Mouse (Mus musculus): ENCODE measurements around the gene Dapk1. TPM values are rescaled to one million over a fixed set of nuclear protein-coding genes. Genes with fewer than 3 reads are reported as not detected.

Gene Dapk1
- polyA plus RNA-seq, 1 experiment = 33.2 TPM

DNA sequence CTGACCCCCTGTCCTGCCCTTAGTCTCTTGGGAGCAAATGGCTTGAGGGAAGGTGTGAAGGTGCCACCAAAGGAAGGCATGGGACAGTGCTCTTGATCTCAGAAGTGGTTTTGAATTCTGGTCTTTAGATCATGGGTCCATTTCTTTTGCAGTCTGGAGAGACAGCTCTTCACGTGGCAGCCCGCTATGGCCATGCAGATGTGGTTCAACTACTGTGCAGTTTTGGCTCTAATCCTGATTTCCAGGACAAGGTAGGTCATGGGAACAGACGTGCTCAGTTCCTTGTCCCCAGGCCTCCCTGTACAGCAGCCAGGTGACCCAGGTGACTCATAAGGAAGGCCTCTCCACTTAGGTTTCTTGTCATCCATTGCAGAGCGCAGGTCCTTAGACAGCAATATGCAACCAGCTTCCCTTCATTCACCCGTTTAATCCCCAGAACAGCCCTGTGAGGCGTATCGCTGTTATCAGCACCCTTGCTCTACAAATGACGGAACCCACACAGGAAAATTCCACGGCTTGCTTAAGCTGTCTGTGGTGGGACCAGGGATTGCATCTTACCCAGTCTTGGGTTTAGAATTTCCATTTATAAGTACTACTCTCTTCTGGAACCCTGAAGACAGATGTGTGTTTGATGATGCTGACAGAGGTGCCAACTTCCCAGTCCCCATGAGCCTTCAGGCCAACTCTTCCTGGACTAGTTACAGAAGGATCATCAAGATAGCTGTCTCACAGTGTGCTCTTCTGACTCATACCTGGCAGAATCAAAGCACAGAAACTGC is 126.7 kb downstream of the Dapk1 start:
- TF ChIP-seq CTCF (IDR thresholded peaks at IDR 0.05; ENCODE audit: low read depth, low read length) = no peak
- TF ChIP-seq POLR2A (IDR thresholded peaks at IDR 0.05; ENCODE audit: borderline replicate concordance, low read depth, low read length) = no peak
- Histone ChIP-seq H3K4me1 (ENCODE audit: control insufficient read depth, insufficient read depth, low read length) (peaks cover 5% of the 10 kb centered on the region), H3K4me3 (ENCODE audit: insufficient read depth, low read length) (no peak overlapping the region), H3K27ac (ENCODE audit: insufficient read depth, low read depth, low read length) (no peak overlapping the region)

DNA sequence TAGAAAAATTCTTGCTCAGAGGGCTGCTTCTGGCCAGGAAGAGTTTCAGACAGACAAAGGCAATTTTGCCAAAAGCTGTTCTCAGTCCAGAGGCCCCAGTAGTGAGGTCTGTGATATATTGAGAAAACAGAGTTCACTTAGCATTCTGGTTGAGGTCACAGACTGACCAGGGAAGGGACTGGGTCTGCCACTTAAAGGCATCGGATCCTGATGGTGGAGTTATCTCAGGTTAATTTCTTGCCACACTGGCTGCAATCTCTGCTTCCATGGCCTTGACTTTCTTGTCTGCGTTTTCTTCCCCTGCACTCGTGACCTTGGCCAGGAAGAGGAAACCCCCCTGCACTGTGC is 127.3 kb downstream of the Dapk1 start:
- no peak overlapping the region for H3K27ac ChIP-seq (ENCODE audit: insufficient read depth, low read depth, low read length)
- peaks cover 3% of the 10 kb centered on the region for H3K4me1 ChIP-seq (ENCODE audit: control insufficient read depth, insufficient read depth, low read length)
- TF ChIP-seq POLR2A (IDR thresholded peaks at IDR 0.05; ENCODE audit: borderline replicate concordance, low read depth, low read length) (no peak), CTCF (IDR thresholded peaks at IDR 0.05; ENCODE audit: low read depth, low read length) (no peak)
- no peak overlapping the region for H3K4me3 ChIP-seq (ENCODE audit: insufficient read depth, low read length)

DNA sequence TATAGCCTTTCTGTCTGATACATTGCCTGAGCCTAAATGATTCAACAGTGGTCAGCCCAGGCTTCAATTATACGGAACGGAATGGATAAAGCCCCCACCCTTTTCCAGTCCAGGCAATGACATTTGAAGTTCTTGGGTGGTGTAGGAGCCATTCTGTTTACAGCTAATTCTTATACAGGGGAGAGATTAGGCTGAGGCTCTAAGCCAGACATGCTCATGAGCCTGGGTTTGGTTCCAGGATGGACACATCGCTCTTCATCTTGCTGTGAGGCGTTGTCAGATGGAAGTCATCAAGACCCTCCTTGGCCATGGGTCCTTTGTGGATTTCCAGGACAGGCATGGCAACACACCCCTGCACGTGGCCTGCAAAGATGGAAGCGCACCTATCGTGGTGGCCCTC is 128.8 kb downstream of the Dapk1 start:
- no peak for TF ChIP-seq CTCF (IDR thresholded peaks at IDR 0.05; ENCODE audit: low read depth, low read length)
- no peak overlapping the region for H3K4me3 ChIP-seq (ENCODE audit: insufficient read depth, low read length)
- no peaks in the 10 kb centered on the region for H3K4me1 ChIP-seq (ENCODE audit: control insufficient read depth, insufficient read depth, low read length)
- no peak overlapping the region for H3K27ac ChIP-seq (ENCODE audit: insufficient read depth, low read depth, low read length)

DNA sequence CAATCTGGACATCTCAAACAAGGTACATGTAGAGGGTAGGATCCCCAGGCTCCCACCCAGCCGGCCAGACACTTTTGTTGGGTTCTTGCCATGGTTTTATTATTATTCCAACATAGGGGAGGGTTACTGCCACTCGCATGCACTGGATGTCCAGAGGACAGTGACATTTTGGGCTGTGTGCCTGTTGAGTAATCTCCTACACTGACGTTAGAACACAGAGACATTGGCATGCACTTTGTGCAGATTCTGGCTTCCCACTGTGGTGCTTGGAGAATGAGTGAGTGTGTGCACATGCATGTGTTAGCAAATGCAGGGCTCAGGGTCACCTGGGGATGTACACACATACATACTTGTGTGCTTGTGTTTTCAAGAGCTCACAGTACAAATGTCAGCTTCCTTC is 129.3 kb downstream of the Dapk1 start:
- no peak overlapping the region for H3K4me3 ChIP-seq (ENCODE audit: insufficient read depth, low read length)
- no peaks in the 10 kb centered on the region for H3K4me1 ChIP-seq (ENCODE audit: control insufficient read depth, insufficient read depth, low read length)
- TF ChIP-seq POLR2A (IDR thresholded peaks at IDR 0.05; ENCODE audit: borderline replicate concordance, low read depth, low read length) (no peak), CTCF (IDR thresholded peaks at IDR 0.05; ENCODE audit: low read depth, low read length) (no peak)
- H3K27ac ChIP-seq (ENCODE audit: insufficient read depth, low read depth, low read length) = no peak overlapping the region

DNA sequence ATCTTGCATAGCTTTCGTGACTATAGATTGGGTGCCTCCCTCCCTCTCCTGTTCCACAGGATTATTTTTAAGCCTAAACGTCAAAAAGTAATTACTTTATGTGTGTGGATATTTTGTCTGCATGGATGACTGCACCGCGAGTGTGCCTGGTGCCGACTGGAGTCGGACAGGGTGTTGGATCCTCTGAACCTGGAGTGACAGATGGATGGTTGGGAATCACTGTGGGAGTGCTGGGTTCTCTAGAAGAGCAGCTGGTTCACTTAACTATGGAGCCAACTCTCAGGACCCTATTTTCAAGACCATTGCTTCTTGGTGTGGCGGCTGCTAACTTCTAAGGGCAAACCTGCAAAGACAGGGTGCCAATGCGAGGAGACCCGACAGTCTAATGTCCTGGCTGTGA is 133.6 kb downstream of the Dapk1 start:
- no peak overlapping the region for H3K27ac ChIP-seq (ENCODE audit: insufficient read depth, low read depth, low read length)
- TF ChIP-seq CTCF (IDR thresholded peaks at IDR 0.05; ENCODE audit: low read depth, low read length) (no peak), POLR2A (IDR thresholded peaks at IDR 0.05; ENCODE audit: borderline replicate concordance, low read depth, low read length) (no peak)
- H3K4me3 ChIP-seq (ENCODE audit: insufficient read depth, low read length) = no peak overlapping the region
- peaks cover 4% of the 10 kb centered on the region; the same call in 1 of the 2 replicates for H3K4me1 ChIP-seq (ENCODE audit: control insufficient read depth, insufficient read depth, low read length)

DNA sequence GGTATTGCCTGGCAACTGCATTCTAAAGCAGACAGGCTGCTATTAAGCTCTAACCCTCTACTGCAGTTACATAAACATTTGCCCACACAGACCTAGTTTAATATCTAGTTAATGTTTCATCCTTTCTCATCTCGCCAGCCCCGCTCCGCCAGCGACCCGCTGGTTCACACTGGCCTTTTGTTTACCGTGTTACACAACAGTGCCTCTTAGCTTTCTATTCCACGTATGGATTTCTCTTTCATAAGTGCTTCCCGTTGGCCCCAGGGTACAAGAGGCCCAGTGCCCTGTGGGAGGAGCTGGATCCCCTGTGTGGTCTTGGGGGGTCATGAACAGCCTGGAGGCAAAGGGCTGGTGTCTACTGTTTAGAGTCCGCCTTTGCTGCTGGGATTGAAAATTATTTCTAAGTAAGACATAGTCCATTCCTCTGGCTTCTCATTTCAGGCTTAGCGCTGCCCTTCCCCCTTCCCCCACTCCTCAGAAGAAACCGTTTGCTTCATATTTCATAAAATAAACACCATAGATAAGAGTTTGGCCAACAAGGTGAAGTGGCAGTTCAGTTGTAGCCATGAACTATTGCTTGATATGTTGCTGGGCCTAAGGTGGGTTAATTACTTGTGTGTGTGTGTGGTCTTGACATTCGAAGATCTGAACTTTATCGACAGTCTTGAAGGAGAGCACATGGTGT is 134.8 kb downstream of the Dapk1 start:
- no peak overlapping the region for H3K4me3 ChIP-seq (ENCODE audit: insufficient read depth, low read length)
- peaks cover 4% of the 10 kb centered on the region; the same call in 1 of the 2 replicates for H3K4me1 ChIP-seq (ENCODE audit: control insufficient read depth, insufficient read depth, low read length)
- no peak for TF ChIP-seq CTCF (IDR thresholded peaks at IDR 0.05; ENCODE audit: low read depth, low read length)
- no peak for TF ChIP-seq POLR2A (IDR thresholded peaks at IDR 0.05; ENCODE audit: borderline replicate concordance, low read depth, low read length)
- no peak overlapping the region for H3K27ac ChIP-seq (ENCODE audit: insufficient read depth, low read depth, low read length)

DNA sequence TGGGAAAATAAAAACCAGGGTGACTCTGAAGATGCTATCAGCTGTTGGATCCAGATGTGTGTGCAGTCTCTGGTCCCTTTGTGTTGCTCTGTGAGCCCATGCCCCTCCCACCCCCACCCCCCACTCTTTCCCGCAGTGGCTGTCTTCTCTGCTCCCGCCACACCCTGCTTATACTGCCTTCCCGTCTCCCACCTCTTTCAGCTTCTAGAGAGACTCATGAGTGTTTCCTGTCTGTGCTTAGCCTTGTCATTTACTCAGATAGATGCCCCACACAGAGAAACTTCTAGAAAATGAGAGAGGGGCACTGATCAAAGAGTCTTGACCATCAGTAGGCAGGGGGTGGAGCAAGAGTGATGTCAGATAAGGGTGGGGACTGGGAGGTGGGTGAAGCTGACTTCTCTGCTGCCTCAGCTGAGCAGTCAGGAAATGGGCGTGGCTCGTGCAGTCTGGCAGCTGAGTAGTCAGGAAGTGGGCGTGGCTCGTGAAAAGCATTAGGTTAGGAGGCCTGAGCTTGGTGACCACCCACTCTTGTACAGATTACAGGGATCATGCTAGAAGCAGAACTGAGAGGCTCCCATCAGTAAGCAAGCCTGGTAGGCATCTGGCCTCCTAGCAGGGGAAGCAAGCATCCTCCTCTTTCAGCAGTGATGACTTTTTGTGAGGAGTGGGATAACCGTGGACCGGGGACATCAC is 136.0 kb downstream of the Dapk1 start:
- peaks cover 4% of the 10 kb centered on the region; the same call in 1 of the 2 replicates for H3K4me1 ChIP-seq (ENCODE audit: control insufficient read depth, insufficient read depth, low read length)
- peak overlapping the region; percentile 5 for H3K27ac ChIP-seq (ENCODE audit: insufficient read depth, low read depth, low read length)
- TF ChIP-seq CTCF (IDR thresholded peaks at IDR 0.05; ENCODE audit: low read depth, low read length) (no peak), POLR2A (IDR thresholded peaks at IDR 0.05; ENCODE audit: borderline replicate concordance, low read depth, low read length) (no peak)

DNA sequence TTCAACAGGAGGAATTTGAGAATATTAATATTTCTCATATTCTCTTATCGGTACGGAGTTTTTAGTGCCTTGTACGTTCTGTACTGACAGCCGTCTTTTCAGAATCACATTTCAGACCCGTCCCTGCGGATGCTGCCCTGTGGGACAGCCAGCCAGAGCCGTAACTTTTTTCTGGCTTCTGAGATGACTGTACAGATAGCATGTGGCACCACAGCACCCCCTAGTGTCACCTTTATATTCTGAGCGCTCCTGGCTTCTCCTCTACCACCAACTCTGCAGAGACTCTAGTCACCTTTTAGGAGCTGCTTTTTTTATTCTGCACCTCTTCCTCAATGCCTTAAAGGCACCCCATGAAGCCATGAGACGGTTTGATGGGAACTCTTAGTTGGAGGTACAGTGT is 136.7 kb downstream of the Dapk1 start:
- Histone ChIP-seq H3K27ac (ENCODE audit: insufficient read depth, low read depth, low read length) (peak overlapping the region; percentile 5), H3K4me1 (ENCODE audit: control insufficient read depth, insufficient read depth, low read length) (peaks cover 4% of the 10 kb centered on the region; the same call in 1 of the 2 replicates), H3K4me3 (ENCODE audit: insufficient read depth, low read length) (no peak overlapping the region)
- TF ChIP-seq CTCF (IDR thresholded peaks at IDR 0.05; ENCODE audit: low read depth, low read length) = peak; percentile 62
- TF ChIP-seq POLR2A (IDR thresholded peaks at IDR 0.05; ENCODE audit: borderline replicate concordance, low read depth, low read length) = no peak

More for the DNA sequence above, 136.0 kb downstream of the Dapk1 start:
- H3K4me3 ChIP-seq (ENCODE audit: insufficient read depth, low read length) = no peak overlapping the region

DNA sequence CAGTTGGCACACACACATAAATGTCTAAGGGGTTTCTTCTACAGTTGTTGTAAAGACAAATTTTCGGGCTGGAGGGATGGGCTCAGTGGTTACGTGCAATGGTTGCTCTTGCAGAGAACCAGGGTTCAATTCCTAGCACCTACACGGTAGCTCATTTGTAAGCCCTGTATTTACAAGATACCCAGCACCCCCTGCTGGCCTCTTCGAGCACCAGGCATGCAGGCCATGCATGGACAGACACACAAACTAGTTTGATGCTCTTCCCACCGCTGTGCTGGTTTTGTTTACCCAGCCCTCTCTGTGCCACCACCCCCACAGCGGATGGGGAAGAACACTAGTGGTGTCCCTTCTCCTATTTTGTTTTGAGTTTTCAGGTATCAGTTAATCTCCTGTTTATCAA is 138.5 kb downstream of the Dapk1 start:
- H3K27ac ChIP-seq (ENCODE audit: insufficient read depth, low read depth, low read length) = no peak overlapping the region
- peaks cover 4% of the 10 kb centered on the region; the same call in 1 of the 2 replicates for H3K4me1 ChIP-seq (ENCODE audit: control insufficient read depth, insufficient read depth, low read length)
- TF ChIP-seq POLR2A (IDR thresholded peaks at IDR 0.05; ENCODE audit: borderline replicate concordance, low read depth, low read length) (no peak), CTCF (IDR thresholded peaks at IDR 0.05; ENCODE audit: low read depth, low read length) (no peak)
- no peak overlapping the region for H3K4me3 ChIP-seq (ENCODE audit: insufficient read depth, low read length)

DNA sequence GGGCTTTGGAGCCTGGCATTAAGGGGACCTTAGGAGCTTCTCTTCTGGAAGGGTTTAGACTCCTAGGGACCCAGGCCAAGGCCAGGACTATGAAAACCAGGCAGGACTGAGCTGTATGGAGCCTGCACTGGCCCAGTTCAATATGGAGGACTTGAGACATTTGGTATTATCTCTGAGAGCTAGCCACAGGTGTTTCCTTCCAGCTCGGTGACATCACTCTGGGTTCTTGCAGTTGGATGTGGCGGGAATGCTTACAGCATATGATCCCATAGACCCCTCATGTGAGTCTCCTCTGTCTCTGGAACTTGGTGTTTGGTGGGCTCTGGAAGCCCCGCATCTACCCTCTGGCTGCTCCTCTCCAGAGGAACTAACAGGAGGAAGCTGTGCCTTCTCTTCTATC is 140.9 kb downstream of the Dapk1 start:
- Histone ChIP-seq H3K4me1 (ENCODE audit: control insufficient read depth, insufficient read depth, low read length) (peaks cover 4% of the 10 kb centered on the region; the same call in 1 of the 2 replicates), H3K27ac (ENCODE audit: insufficient read depth, low read depth, low read length) (no peak overlapping the region), H3K4me3 (ENCODE audit: insufficient read depth, low read length) (no peak overlapping the region)
- no peak for TF ChIP-seq POLR2A (IDR thresholded peaks at IDR 0.05; ENCODE audit: borderline replicate concordance, low read depth, low read length)
- TF ChIP-seq CTCF (IDR thresholded peaks at IDR 0.05; ENCODE audit: low read depth, low read length) = no peak
